Mouse (Mus musculus): ENCODE data around the gene Ubtd2.

GRCm38 (mm10) chr11:32536954-32537353 is 81.8 kb downstream of the Ubtd2 start:
- TF ChIP-seq CTCF (IDR thresholded peaks at IDR 0.05; ENCODE audit: low read depth): no peak
- no peak for TF ChIP-seq EP300 (optimal IDR thresholded peaks at IDR 0.05)

All from stomach, postnatal 0 days (tissue).